Comparison of ENCODE assay signal across 8 mouse cellular contexts in genomic region chr11:58846919-58847461, GRCm38 (mm10). TPM values are rescaled to one million over a fixed set of nuclear protein-coding genes. Genes with fewer than 3 reads are reported as not detected.
DNase-seq lines count a peak whose midpoint lies in the region; ATAC-seq and TF ChIP-seq lines count a peak whose summit lies in the region.

Gene Gm12258 (plus strand): TSS chr11:58847158.

- H3K27ac ChIP-seq in forebrain, embryonic 16.5 days (ENCODE audit: low read length): peak within 1 kb of the TSS; percentile 68
- H3K27ac ChIP-seq in layer of hippocampus, adult 2 months: peak within 1 kb of the TSS; percentile 91
- H3K27ac ChIP-seq in lung, embryonic 14.5 days (ENCODE audit: low read depth): no peak within 1 kb of the TSS
- peak within 1 kb of the TSS; percentile 73 for H3K27ac ChIP-seq in olfactory bulb, adult 2 months (ENCODE audit: insufficient read depth, low read depth, low read length)
- H3K27ac ChIP-seq in thymus, adult 2 months (ENCODE audit: control insufficient read depth, insufficient read depth, low read length): peak within 1 kb of the TSS; percentile 93

- peak; percentile 96 for DNase-seq in G1E (ENCODE audit: low spot score)
- DNase-seq in cerebellum, adult 18-20 months: peak; percentile 87 to 92
- peak; percentile 80 to 81 for DNase-seq in heart, postnatal 36 days
- DNase-seq in layer of hippocampus, adult 2 months (ENCODE audit: low spot score in 2 of 2): peak; percentile 95 to 97
- DNase-seq in lung, embryonic 14.5 days: peak; percentile 98
- peak; percentile 90 for DNase-seq in thymus, adult 2 months

- TF ChIP-seq CTCF in G1E (IDR thresholded peaks at IDR 0.05; ENCODE audit: low read depth, low read length): no peak
- TF ChIP-seq CTCF in layer of hippocampus, adult 2 months (conservative IDR thresholded peaks at IDR 0.05): no peak
- TF ChIP-seq CTCF in lung, embryonic 14.5 days (IDR thresholded peaks at IDR 0.05; ENCODE audit: low read depth): no peak
- TF ChIP-seq CTCF in olfactory bulb, adult 2 months (IDR thresholded peaks at IDR 0.05; ENCODE audit: insufficient read depth, low read depth, low read length): no peak
- no peak for TF ChIP-seq CTCF in thymus, adult 2 months (IDR thresholded peaks at IDR 0.05; ENCODE audit: borderline replicate concordance, control insufficient read depth, extremely low read depth, insufficient read depth, low read length, poor library complexity)

- H3K4me2 ChIP-seq in forebrain, embryonic 16.5 days (ENCODE audit: low read length): peak within 1 kb of the TSS; percentile 67
- H3K4me2 ChIP-seq in lung, embryonic 14.5 days: peak within 1 kb of the TSS; percentile 79

- intact Hi-C loops in heart, postnatal 36 days (cut with DNase I): loop anchor here (5.0 kb wide), 1 partner anchor 130 kb away; the partner anchor contains the start of gene Trim11

- peak within 1 kb of the TSS; percentile 73 for H3K4me3 ChIP-seq in G1E (ENCODE audit: low read depth, low read length)
- peak within 1 kb of the TSS; percentile 68 for H3K4me3 ChIP-seq in forebrain, embryonic 16.5 days (replicated peaks; ENCODE audit: low read length)
- H3K4me3 ChIP-seq in layer of hippocampus, adult 2 months: peak within 1 kb of the TSS; percentile 96
- peak within 1 kb of the TSS; percentile 63 for H3K4me3 ChIP-seq in lung, embryonic 14.5 days (ENCODE audit: low read depth, low read length)
- peak within 1 kb of the TSS; percentile 79 for H3K4me3 ChIP-seq in olfactory bulb, adult 2 months (ENCODE audit: insufficient read depth, low read depth, low read length)
- H3K4me3 ChIP-seq in thymus, adult 2 months (ENCODE audit: control insufficient read depth, insufficient read depth, low read length): peak within 1 kb of the TSS; percentile 85

- WGBS in forebrain, embryonic 16.5 days: under 1% methylated on average over 24 of the region's 24 CpGs
- WGBS in lung, embryonic 14.5 days: under 1% methylated on average over 24 of the region's 24 CpGs
- under 1% methylated on average over 24 of the region's 24 CpGs for WGBS in olfactory bulb, adult 2 months
- WGBS in thymus, adult 2 months: 1% methylated on average over 24 of the region's 24 CpGs

- 0 out of 2 replicates have a peak, but pooled peaks cover 3% of the 10 kb centered on the region for H3K9me3 ChIP-seq in G1E (replicated peaks)
- H3K9me3 ChIP-seq in forebrain, embryonic 16.5 days (ENCODE audit: control insufficient read depth, low read length): no peaks in the 10 kb centered on the region
- no peaks in the 10 kb centered on the region for H3K9me3 ChIP-seq in lung, embryonic 14.5 days (ENCODE audit: low read depth, low read length)

- peaks cover 28% of the 10 kb centered on the region for H3K36me3 ChIP-seq in G1E (replicated peaks)
- peaks cover 16% of the 10 kb centered on the region for H3K36me3 ChIP-seq in forebrain, embryonic 16.5 days (ENCODE audit: control insufficient read depth, insufficient read depth)
- H3K36me3 ChIP-seq in lung, embryonic 14.5 days (ENCODE audit: insufficient read depth): peaks cover 13% of the 10 kb centered on the region; the same call in 1 of the 2 replicates
- H3K36me3 ChIP-seq in thymus, adult 2 months (ENCODE audit: control insufficient read depth, insufficient read depth, low read length): peaks cover 17% of the 10 kb centered on the region

- peak; percentile 100 for ATAC-seq in G1E (ENCODE audit: extremely low read depth, insufficient number of reproducible peaks, low FRiP score, poor library complexity, severe bottlenecking)
- ATAC-seq in forebrain, embryonic 16.5 days: peak; percentile 100
- ATAC-seq in lung, embryonic 14.5 days (ENCODE audit: insufficient read depth): peak; percentile 100

- peaks cover 16% of the 10 kb centered on the region for H3K4me1 ChIP-seq in G1E (ENCODE audit: insufficient read depth, low read depth, low read length)
- peaks cover 11% of the 10 kb centered on the region for H3K4me1 ChIP-seq in forebrain, embryonic 16.5 days (replicated peaks; ENCODE audit: control insufficient read depth, insufficient read depth, low read length)
- H3K4me1 ChIP-seq in lung, embryonic 14.5 days (ENCODE audit: insufficient read depth): 0 out of 2 replicates have a peak, but pooled peaks cover 3% of the 10 kb centered on the region
- H3K4me1 ChIP-seq in olfactory bulb, adult 2 months (ENCODE audit: control insufficient read depth, insufficient read depth, low read length): peaks cover 3% of the 10 kb centered on the region; the same call in 1 of the 2 replicates
- H3K4me1 ChIP-seq in thymus, adult 2 months (replicated peaks; ENCODE audit: control insufficient read depth, insufficient read depth, low read length): peaks cover 15% of the 10 kb centered on the region

- no peaks in the 10 kb centered on the region for H3K27me3 ChIP-seq in G1E (ENCODE audit: insufficient read depth, low read length)
- no peaks in the 10 kb centered on the region for H3K27me3 ChIP-seq in forebrain, embryonic 16.5 days (replicated peaks; ENCODE audit: control insufficient read depth, insufficient read depth, low read length)
- no peaks in the 10 kb centered on the region for H3K27me3 ChIP-seq in lung, embryonic 14.5 days (ENCODE audit: insufficient read depth, low read length)
- H3K27me3 ChIP-seq in thymus, adult 2 months (ENCODE audit: control insufficient read depth, insufficient read depth, low read length): no peaks in the 10 kb centered on the region

- peak within 1 kb of the TSS; percentile 85 for H3K9ac ChIP-seq in forebrain, embryonic 16.5 days (replicated peaks; ENCODE audit: low read depth, low read length)
- H3K9ac ChIP-seq in lung, embryonic 14.5 days: peak within 1 kb of the TSS; percentile 78

- peak; percentile 57; the same call in 1 of the 2 replicates for TF ChIP-seq POLR2A in olfactory bulb, adult 2 months (IDR thresholded peaks at IDR 0.05; ENCODE audit: insufficient read depth, low read depth, low read length)
- peak; percentile 82 for TF ChIP-seq POLR2A in thymus, adult 2 months (IDR thresholded peaks at IDR 0.05; ENCODE audit: control insufficient read depth, extremely low read depth, insufficient read depth, low read length, poor library complexity)

RNA-seq across cellular contexts. Expression of gene Gm12258, which starts in this region (rescaled TPM):
- total RNA-seq in G1E (2014; fragmentation: Nextera tagmentation): 13.9 and 15.1 TPM in 2 replicates
- 8.7 and 8.8 TPM in 2 replicates for total RNA-seq in G1E (2017)
- 0.21 and 0.62 TPM in 2 replicates for polyA plus RNA-seq in G1E (2012)
- 25.1 and 25.9 TPM in 2 replicates for polyA plus RNA-seq in forebrain, embryonic 16.5 days (2015; fragmentation: Nextera tagmentation; extraction: Ambion mirVana)
- total RNA-seq in heart, postnatal 36 days (2021): 1 to 10 TPM; 1.5 to 2.5 TPM
- 10 to 100 TPM; 20.9 to 22.3 TPM for total RNA-seq in layer of hippocampus, adult 2 months (2021)
- polyA plus RNA-seq in lung, embryonic 14.5 days (2014; fragmentation: Nextera tagmentation; extraction: Ambion mirVana): 7.2 and 9.3 TPM in 2 replicates
- polyA plus RNA-seq in olfactory bulb, adult 2 months (2012; ENCODE audit: insufficient read depth, insufficient read length, low replicate concordance, missing spikeins): not detected in 2 replicates
- polyA plus RNA-seq in thymus, adult 2 months (2012; rRNA removed): 17.4 and 18.9 TPM in 2 replicates
